Mouse (Mus musculus): ENCODE measurements around the gene Cd82.

Cd82 gene

GRCm38 (mm10) chr2:93450695-93451094, 12.2 kb downstream of the Cd82 start:
- in situ Hi-C loops (cut with MboI; ENCODE audit: unreplicated experiment in 2 of 2): loop anchor here in 1 of 2 experiments (25.0 kb wide), 1 partner anchor 962 kb away; the partner anchor contains the start of gene Ttc17

DNA sequence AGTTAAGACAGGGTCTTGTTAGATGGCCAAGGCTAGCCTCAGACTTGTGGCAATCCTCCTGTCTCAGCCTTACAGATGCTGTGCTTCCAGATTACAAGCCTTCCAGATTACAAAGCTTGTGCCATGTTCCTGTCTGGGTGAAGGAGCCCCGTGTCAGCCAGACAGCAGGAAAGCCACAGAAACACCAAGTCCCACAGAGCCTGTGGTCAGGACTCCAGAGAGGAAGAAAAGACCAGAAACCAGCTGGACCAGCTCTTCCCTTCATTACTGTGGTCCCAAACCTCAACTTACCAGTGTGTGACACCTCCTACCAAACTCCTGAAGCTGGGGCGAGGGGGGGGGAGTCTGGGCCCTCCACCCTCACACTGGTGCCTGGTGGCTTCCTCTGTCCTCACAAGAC, 13.3 kb downstream of the Cd82 start:
- in situ Hi-C loops (cut with MboI; ENCODE audit: unreplicated experiment in 2 of 2): loop anchor here (5.0 to 25.0 kb wide), 6 partner anchors 257 to 1912 kb away; partner anchors contain the start of genes Ckap5 (in 1 of the 2), Hsd17b12 (in 1 of the 2) and Ttc17 (in 1 of the 2)

- in situ Hi-C loops (cut with MboI; ENCODE audit: unreplicated experiment in 2 of 2): loop anchor here (5.0 to 25.0 kb wide), 5 partner anchors 256 to 1911 kb away; partner anchors contain the start of genes Ckap5 (in 1 of the 2) and Hsd17b12 (in 1 of the 2)
Measured at GRCm38 (mm10) chr2:93448774-93449173, 14.2 kb downstream of the Cd82 start.

- in situ Hi-C loops (cut with MboI; ENCODE audit: unreplicated experiment in 2 of 2): loop anchor here (5.0 to 25.0 kb wide), 5 partner anchors 255 to 1910 kb away; partner anchors contain the start of genes Ckap5 (in 1 of the 2) and Hsd17b12 (in 1 of the 2)
Measured at GRCm38 (mm10) chr2:93447500-93448249, 15.3 kb downstream of the Cd82 start.

DNA sequence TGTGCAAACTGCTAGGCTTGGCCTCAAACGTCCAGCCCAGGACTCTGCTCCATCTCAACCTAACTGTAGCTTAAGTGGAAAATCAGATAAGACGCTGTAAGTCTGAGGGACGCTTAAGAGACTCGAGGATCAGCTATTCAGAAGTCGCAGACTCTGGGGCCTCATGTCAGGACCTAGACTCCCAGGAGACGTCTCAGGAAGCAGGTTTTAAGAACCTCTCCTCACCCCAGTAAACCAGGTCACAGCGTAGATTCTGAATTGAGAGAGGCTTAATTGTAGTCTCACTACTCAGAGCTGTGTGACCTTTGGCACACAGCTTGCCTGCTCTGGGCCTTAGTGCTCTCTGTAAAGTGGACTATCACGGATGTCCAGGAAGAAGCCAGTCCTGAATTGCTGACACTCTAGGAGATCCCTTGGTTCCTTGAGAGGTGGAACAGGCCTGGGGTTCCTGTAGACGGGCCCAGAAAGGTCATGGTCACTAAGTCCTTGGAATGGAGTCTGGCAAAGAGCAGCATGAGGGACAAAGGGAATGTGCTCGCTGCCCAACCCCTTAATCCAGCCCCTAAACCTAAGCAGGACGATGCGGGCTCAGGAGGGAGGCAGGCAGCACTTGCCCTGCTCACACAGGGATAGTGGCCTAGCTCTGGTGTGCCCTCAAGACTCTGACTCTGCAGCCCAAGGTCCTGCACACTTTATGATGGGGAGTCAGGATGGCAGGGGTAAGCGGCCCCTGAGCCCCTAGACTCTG, 16.2 kb downstream of the Cd82 start:
- in situ Hi-C loops (cut with MboI; ENCODE audit: unreplicated experiment in 2 of 2): loop anchor here (5.0 to 25.0 kb wide), 5 partner anchors 254 to 1909 kb away; partner anchors contain the start of genes Ckap5 (in 1 of the 2) and Hsd17b12 (in 1 of the 2)

- in situ Hi-C loops (cut with MboI; ENCODE audit: unreplicated experiment in 2 of 2): loop anchor here (5.0 to 25.0 kb wide), 5 partner anchors 253 to 1908 kb away; partner anchors contain the start of genes Ckap5 (in 1 of the 2) and Hsd17b12 (in 1 of the 2)
Measured at GRCm38 (mm10) chr2:93445237-93445651, 17.7 kb downstream of the Cd82 start.

DNA sequence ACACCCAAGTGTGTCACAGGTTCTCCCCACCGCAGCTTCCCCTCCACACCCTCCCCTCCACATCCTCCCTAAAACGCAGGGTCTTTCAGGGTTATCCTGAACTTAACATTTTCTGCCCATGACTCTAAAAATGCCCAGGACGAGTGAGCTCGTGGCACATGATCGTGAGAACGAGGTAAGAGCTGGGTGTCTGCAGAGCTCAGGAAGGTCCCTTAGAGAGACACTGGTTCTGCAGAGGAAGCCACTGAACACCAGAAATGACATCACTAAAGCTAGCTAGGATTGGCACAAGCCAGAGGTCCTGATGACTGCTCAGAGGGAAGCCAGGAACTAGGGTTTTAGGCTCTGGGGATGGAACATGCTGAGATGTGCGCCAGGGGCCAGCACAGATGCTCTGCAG, 18.7 kb downstream of the Cd82 start:
- in situ Hi-C loops (cut with MboI; ENCODE audit: unreplicated experiment in 2 of 2): loop anchor here (25.0 kb wide), 4 partner anchors 718 to 1907 kb away; partner anchors contain the start of genes Ckap5 (in 1 of the 2) and Hsd17b12 (in 1 of the 2)

GRCm38 (mm10) chr2:93443106-93443505, 19.8 kb downstream of the Cd82 start:
- in situ Hi-C loops (cut with MboI; ENCODE audit: unreplicated experiment in 2 of 2): loop anchor here (25.0 kb wide), 4 partner anchors 719 to 1906 kb away; partner anchors contain the start of genes Ckap5 (in 1 of the 2) and Hsd17b12 (in 1 of the 2)

- in situ Hi-C loops (cut with MboI; ENCODE audit: unreplicated experiment in 2 of 2): loop anchor here (25.0 kb wide), 4 partner anchors 722 to 1903 kb away; partner anchors contain the start of genes Ckap5 (in 1 of the 2) and Hsd17b12 (in 1 of the 2)
Measured at GRCm38 (mm10) chr2:93439812-93440559, 23.0 kb downstream of the Cd82 start.

GRCm38 (mm10) chr2:93439352-93439771, 23.6 kb downstream of the Cd82 start:
- in situ Hi-C loops (cut with MboI; ENCODE audit: unreplicated experiment in 2 of 2): loop anchor here (25.0 kb wide), 4 partner anchors 723 to 1902 kb away; partner anchors contain the start of genes Ckap5 (in 1 of the 2) and Hsd17b12 (in 1 of the 2)

- in situ Hi-C loops (cut with MboI; ENCODE audit: unreplicated experiment in 2 of 2): loop anchor here (25.0 kb wide), 4 partner anchors 724 to 1901 kb away; partner anchors contain the start of genes Ckap5 (in 1 of the 2) and Hsd17b12 (in 1 of the 2)
Measured at GRCm38 (mm10) chr2:93438335-93438734, 24.6 kb downstream of the Cd82 start.

- in situ Hi-C loops (cut with MboI; ENCODE audit: unreplicated experiment in 2 of 2): loop anchor here (25.0 kb wide), 4 partner anchors 727 to 1898 kb away; partner anchors contain the start of genes Ckap5 (in 1 of the 2) and Hsd17b12 (in 1 of the 2)
Measured at GRCm38 (mm10) chr2:93435577-93435976, 27.4 kb downstream of the Cd82 start.

- in situ Hi-C loops (cut with MboI; ENCODE audit: unreplicated experiment in 2 of 2): loop anchor here (25.0 kb wide), 4 partner anchors 727 to 1898 kb away; partner anchors contain the start of genes Ckap5 (in 1 of the 2) and Hsd17b12 (in 1 of the 2)
Measured at GRCm38 (mm10) chr2:93434896-93435295, 28.0 kb downstream of the Cd82 start.

GRCm38 (mm10) chr2:93433543-93433942, 29.4 kb downstream of the Cd82 start:
- in situ Hi-C loops (cut with MboI; ENCODE audit: unreplicated experiment in 2 of 2): loop anchor here (25.0 kb wide), 4 partner anchors 729 to 1896 kb away; partner anchors contain the start of genes Ckap5 (in 1 of the 2) and Hsd17b12 (in 1 of the 2)

GRCm38 (mm10) chr2:93432600-93433389, 30.1 kb downstream of the Cd82 start:
- in situ Hi-C loops (cut with MboI; ENCODE audit: unreplicated experiment in 2 of 2): loop anchor here (25.0 kb wide), 4 partner anchors 730 to 1895 kb away; partner anchors contain the start of genes Ckap5 (in 1 of the 2) and Hsd17b12 (in 1 of the 2)

GRCm38 (mm10) chr2:93431575-93432325, 31.2 kb downstream of the Cd82 start:
- in situ Hi-C loops (cut with MboI; ENCODE audit: unreplicated experiment in 2 of 2): loop anchor here (25.0 kb wide), 4 partner anchors 731 to 1894 kb away; partner anchors contain the start of genes Ckap5 (in 1 of the 2) and Hsd17b12 (in 1 of the 2)

DNA sequence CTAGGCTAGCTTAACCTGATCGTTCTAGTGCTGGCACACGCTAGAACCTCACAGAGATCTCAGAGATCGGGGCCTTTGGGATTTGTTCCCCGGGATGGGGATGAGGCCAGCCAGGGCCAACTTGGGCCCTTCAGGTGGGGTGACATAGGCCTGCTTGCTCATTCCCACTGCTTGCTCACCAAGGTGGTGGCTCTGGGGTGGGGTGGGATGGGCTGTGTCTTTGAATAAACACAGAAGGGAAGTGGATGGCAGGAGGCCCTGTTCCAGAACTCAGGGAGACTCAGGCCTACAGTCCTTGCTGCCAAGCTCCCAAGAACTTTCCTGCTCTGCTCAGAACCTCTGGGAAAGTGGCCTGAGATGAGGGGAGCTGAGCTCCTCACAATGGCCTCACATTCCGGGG, 31.9 kb downstream of the Cd82 start:
- in situ Hi-C loops (cut with MboI; ENCODE audit: unreplicated experiment in 2 of 2): loop anchor here (25.0 kb wide), 4 partner anchors 731 to 1894 kb away; partner anchors contain the start of genes Ckap5 (in 1 of the 2) and Hsd17b12 (in 1 of the 2)

Data from v-Abl transformed pro-B cells (cell line).